Mouse (Mus musculus): ENCODE results near the gene Caml. TPM values are rescaled to one million over a fixed set of nuclear protein-coding genes. Genes with fewer than 3 reads are reported as not detected.

Gene Caml
- polyA plus RNA-seq, 1 experiment: 63.9 TPM

DNA sequence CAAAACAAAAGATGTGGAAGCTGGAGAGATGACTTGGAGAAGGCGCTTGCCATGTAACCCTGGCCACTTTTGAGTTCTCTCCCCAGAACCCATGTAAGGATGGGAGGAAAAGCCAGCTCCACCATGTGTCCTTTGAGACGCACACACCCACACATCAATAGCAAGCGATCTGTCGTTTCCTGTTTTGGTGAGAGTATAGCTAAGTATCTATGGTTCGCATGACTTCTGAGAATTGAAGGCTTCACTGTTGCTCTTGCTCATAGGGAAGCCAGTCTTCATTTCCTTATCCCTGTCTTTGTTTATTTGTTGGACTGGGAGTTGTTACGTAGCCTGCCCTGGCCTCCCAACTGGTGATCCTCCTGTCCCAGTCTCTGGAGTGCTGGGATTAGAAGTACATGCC is 49.9 kb downstream of the Caml start:
- no peak for DNase-seq
- WGBS: 97% methylated on average over 6 of the region's 6 CpGs
- Histone ChIP-seq H3K4me1 (ENCODE audit: control insufficient read depth, insufficient read depth, low read length) (no peaks in the 10 kb centered on the region), H3K27ac (ENCODE audit: insufficient read depth, low read length) (no peak overlapping the region), H3K4me3 (replicated peaks; ENCODE audit: insufficient read depth, low read depth, low read length) (no peak overlapping the region), H3K27me3 (ENCODE audit: control insufficient read depth, insufficient read depth, low read length) (no peaks in the 10 kb centered on the region)
- TF ChIP-seq POLR2A (IDR thresholded peaks at IDR 0.05; ENCODE audit: borderline replicate concordance, insufficient read depth, low read length) (no peak), CTCF (IDR thresholded peaks at IDR 0.05; ENCODE audit: borderline replicate concordance, insufficient read depth, low read depth, low read length) (no peak)

GRCm38 (mm10) chr13:55677364-55677763 is 54.6 kb downstream of the Caml start:
- Histone ChIP-seq H3K27me3 (ENCODE audit: control insufficient read depth, insufficient read depth, low read length) (no peaks in the 10 kb centered on the region), H3K27ac (ENCODE audit: insufficient read depth, low read length) (no peak overlapping the region), H3K4me1 (ENCODE audit: control insufficient read depth, insufficient read depth, low read length) (no peaks in the 10 kb centered on the region), H3K4me3 (replicated peaks; ENCODE audit: insufficient read depth, low read depth, low read length) (no peak overlapping the region)
- no peak for DNase-seq
- WGBS: 93% methylated on average over 8 of the region's 8 CpGs
- TF ChIP-seq CTCF (IDR thresholded peaks at IDR 0.05; ENCODE audit: borderline replicate concordance, insufficient read depth, low read depth, low read length): no peak
- no peak for TF ChIP-seq POLR2A (IDR thresholded peaks at IDR 0.05; ENCODE audit: borderline replicate concordance, insufficient read depth, low read length)

Other genes with a start within 250 kb of the Caml start
- not detected in 2 replicates for gene Slc34a1, start 224.8 kb upstream of the Caml start, polyA plus RNA-seq (2012; rRNA removed)
- gene Pfn3, start 207.8 kb upstream of the Caml start, polyA plus RNA-seq (2012; rRNA removed): not detected in 2 replicates
- 0.05 and 0.11 TPM in 2 replicates for gene F12, start 196.2 kb upstream of the Caml start, polyA plus RNA-seq (2012; rRNA removed)
- gene Grk6, start 177.9 kb upstream of the Caml start, polyA plus RNA-seq (2012; rRNA removed): 52.7 and 53.9 TPM in 2 replicates
- gene Prr7, start 158.7 kb upstream of the Caml start, polyA plus RNA-seq (2012; rRNA removed): 10.7 and 13.0 TPM in 2 replicates
- gene Dbn1, start 134.9 kb upstream of the Caml start, polyA plus RNA-seq (2012; rRNA removed): 97.4 and 108 TPM in 2 replicates
- 66.8 and 67.2 TPM in 2 replicates for gene Pdlim7, start 109.3 kb upstream of the Caml start, polyA plus RNA-seq (2012; rRNA removed)
- gene Dok3, start 93.7 kb upstream of the Caml start, polyA plus RNA-seq (2012; rRNA removed): 9.3 and 9.8 TPM in 2 replicates
- gene Ddx41, start 86.3 kb upstream of the Caml start, polyA plus RNA-seq (2012; rRNA removed): 66.3 and 70.3 TPM in 2 replicates
- 127 and 128 TPM in 2 replicates for gene Fam193b, start 51.9 kb upstream of the Caml start, polyA plus RNA-seq (2012; rRNA removed)
- 107 and 113 TPM in 2 replicates for gene Tmed9, start 49.3 kb upstream of the Caml start, polyA plus RNA-seq (2012; rRNA removed)
- gene B4galt7, start 23.1 kb upstream of the Caml start, polyA plus RNA-seq (2012; rRNA removed): 27.9 and 32.0 TPM in 2 replicates
- gene Ddx46, start 12.0 kb downstream of the Caml start, polyA plus RNA-seq (2012; rRNA removed): 55.3 and 58.6 TPM in 2 replicates
- gene B230219D22Rik, start 70.1 kb downstream of the Caml start, polyA plus RNA-seq (2012; rRNA removed): 63.4 and 72.9 TPM in 2 replicates
- 74.3 and 74.9 TPM in 2 replicates for gene Txndc15, start 91.6 kb downstream of the Caml start, polyA plus RNA-seq (2012; rRNA removed)
- 38.0 and 40.0 TPM in 2 replicates for gene Pcbd2, start 104.4 kb downstream of the Caml start, polyA plus RNA-seq (2012; rRNA removed)
- 0.51 and 0.65 TPM in 2 replicates for gene Catsper3, start 161.6 kb downstream of the Caml start, polyA plus RNA-seq (2012; rRNA removed)
- 0.03 and 0.05 TPM in 2 replicates for gene Pitx1, start 213.2 kb downstream of the Caml start, polyA plus RNA-seq (2012; rRNA removed)